Mouse (Mus musculus) adrenal gland, postnatal 14 days (tissue): ENCODE results near the gene Ppil4. TPM values are rescaled to one million over a fixed set of nuclear protein-coding genes. Genes with fewer than 3 reads are reported as not detected.
A peak's percentile ranks its signal among the peaks of the same experiment; 100 is the strongest.
"Not testable (repeated sequence)": the region's sequence is repeated elsewhere in the genome, so short reads cannot be mapped to it uniquely, and the experiment has no call there.

ENCODE experiments used
- DNase-seq: peaks from one replicate; pipeline ENCODE4 v3.0.0; 2021; ENCODE audit warnings: mixed read lengths
- long read RNA-seq, 2 experiments: library from polyadenylated mRNA; stranded (forward); transcript quantifications; one replicate each; pipeline ENCODE4 v2.0.0; 2021
- total RNA-seq: library from RNA; stranded (reverse); gene quantifications from 2 replicates; pipeline ENCODE4 v1.2.3, GENCODE M21; 2021

The Ppil4 gene
- total RNA-seq = 27.7 and 28.3 TPM in 2 replicates
- long read RNA-seq, experiment 1, transcript Ppil4-201 (13 exons, 3,471 nt) = major isoform, 42 of 50 reads
- long read RNA-seq, experiment 1, partial matches to known transcripts = 4 of 50 reads
- long read RNA-seq, experiment 1, other reads (novel, unspliced or antisense) = 4 of 50 reads
- long read RNA-seq, experiment 2, transcript Ppil4-201 (13 exons, 3,471 nt) = major isoform, 15 of 28 reads
- long read RNA-seq, experiment 2, partial matches to known transcripts = 4 of 28 reads
- long read RNA-seq, experiment 2, other reads (novel, unspliced or antisense) = 9 of 28 reads

GRCm38 (mm10) chr10:7792751-7793385 lies at the start of gene Ppil4, which contains the start of gene Ginm1:
Gene Ppil4 (plus strand): TSS chr10:7792891.
Gene Ginm1 (minus strand): TSS chr10:7792824.
- peak; percentile 93 for DNase-seq

- not testable (repeated sequence) for DNase-seq
Measured at GRCm38 (mm10) chr10:7745528-7745927, 47.2 kb upstream of the Ppil4 start.

- no peak for DNase-seq
Measured at GRCm38 (mm10) chr10:7748752-7749151, 43.9 kb upstream of the Ppil4 start.

GRCm38 (mm10) chr10:7757544-7757943 lies 35.1 kb upstream of the Ppil4 start:
- no peak for DNase-seq

- no peak for DNase-seq
Measured at GRCm38 (mm10) chr10:7772346-7772745, 20.3 kb upstream of the Ppil4 start.

GRCm38 (mm10) chr10:7772769-7773168 lies 19.9 kb upstream of the Ppil4 start:
- DNase-seq = no peak

GRCm38 (mm10) chr10:7775421-7775820 lies 17.3 kb upstream of the Ppil4 start:
- DNase-seq = peak; percentile 71

GRCm38 (mm10) chr10:7778361-7778760 lies 14.3 kb upstream of the Ppil4 start:
- peak; percentile 73 for DNase-seq

GRCm38 (mm10) chr10:7779751-7780237 lies 12.9 kb upstream of the Ppil4 start:
- peak; percentile 72 for DNase-seq

- peak; percentile 95 for DNase-seq
Measured at GRCm38 (mm10) chr10:7780238-7781176, 12.2 kb upstream of the Ppil4 start.

GRCm38 (mm10) chr10:7781214-7781613 lies 11.5 kb upstream of the Ppil4 start:
- DNase-seq = no peak

- no peak for DNase-seq
Measured at GRCm38 (mm10) chr10:7787319-7787718, 5.4 kb upstream of the Ppil4 start.

- no peak for DNase-seq
Measured at GRCm38 (mm10) chr10:7792254-7792750, 389 bp upstream of the Ppil4 start.

GRCm38 (mm10) chr10:7801258-7801657 lies 8.6 kb downstream of the Ppil4 start:
- no peak for DNase-seq

GRCm38 (mm10) chr10:7802519-7803140 lies 9.9 kb downstream of the Ppil4 start:
- DNase-seq = no peak

GRCm38 (mm10) chr10:7809937-7810336 lies 17.2 kb downstream of the Ppil4 start:
- peak; percentile 45 for DNase-seq

GRCm38 (mm10) chr10:7816476-7816875 lies 23.8 kb downstream of the Ppil4 start:
- no peak for DNase-seq

GRCm38 (mm10) chr10:7818676-7819075 lies 26.0 kb downstream of the Ppil4 start:
- no peak for DNase-seq

GRCm38 (mm10) chr10:7819156-7819555 lies 26.5 kb downstream of the Ppil4 start:
- DNase-seq = no peak

GRCm38 (mm10) chr10:7819603-7820002 lies 26.9 kb downstream of the Ppil4 start:
- no peak for DNase-seq

GRCm38 (mm10) chr10:7820171-7820570 lies 27.5 kb downstream of the Ppil4 start:
- no peak for DNase-seq

- no peak for DNase-seq
Measured at GRCm38 (mm10) chr10:7821981-7822380, 29.3 kb downstream of the Ppil4 start.
